Comparison of ENCODE assay signal across 7 mouse cellular contexts in the genomic region with DNA sequence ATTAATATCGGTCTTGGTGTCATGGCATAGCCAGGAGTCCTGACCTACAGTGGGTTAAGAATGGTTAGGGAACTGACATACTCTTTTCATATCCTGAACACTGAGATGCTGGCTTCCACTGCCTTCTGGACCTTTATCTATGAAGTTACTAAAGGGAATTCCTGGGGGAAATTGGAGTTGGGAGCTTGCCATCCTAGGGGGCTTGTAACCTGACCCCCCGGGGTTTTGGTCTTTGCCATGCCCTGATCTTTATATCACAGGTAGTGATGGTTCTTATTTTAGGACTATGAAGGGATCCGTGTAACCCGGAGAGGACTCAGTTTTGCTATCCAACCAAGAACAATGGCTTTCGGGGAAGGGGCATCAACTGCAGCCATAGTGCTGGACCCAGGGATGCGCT. TPM values are rescaled to one million over a fixed set of nuclear protein-coding genes. Genes with fewer than 3 reads are reported as not detected.
A peak's percentile ranks its signal among the peaks of the same experiment; 100 is the strongest.
DNase-seq lines count a peak whose midpoint lies in the region; ATAC-seq and TF ChIP-seq lines count a peak whose summit lies in the region.

No protein-coding gene starts in this region.

- no peak for TF ChIP-seq CTCF in lung, postnatal 0 days (IDR thresholded peaks at IDR 0.05)

- no peak for TF ChIP-seq EP300 in lung, postnatal 0 days (IDR thresholded peaks at IDR 0.05)

- H3K4me3 ChIP-seq in lung, postnatal 0 days (ENCODE audit: low read depth, low read length): peak overlapping the region; percentile 51; the same call in 1 of the 2 replicates
- H3K4me3 ChIP-seq in embryonic facial prominence, embryonic 15.5 days (replicated peaks): peak overlapping the region; percentile 70
- H3K4me3 ChIP-seq in limb, embryonic 12.5 days (replicated peaks): peak overlapping the region; percentile 52
- H3K4me3 ChIP-seq in stomach, embryonic 16.5 days (replicated peaks; ENCODE audit: low read length): peak overlapping the region; percentile 76

- H3K36me3 ChIP-seq in lung, postnatal 0 days (ENCODE audit: insufficient read depth, low read length): no peaks in the 10 kb centered on the region
- H3K36me3 ChIP-seq in embryonic facial prominence, embryonic 15.5 days: no peaks in the 10 kb centered on the region
- no peaks in the 10 kb centered on the region for H3K36me3 ChIP-seq in limb, embryonic 12.5 days
- H3K36me3 ChIP-seq in stomach, embryonic 16.5 days (ENCODE audit: control insufficient read depth, insufficient read depth, low read length): no peaks in the 10 kb centered on the region

- no peak for ATAC-seq in lung, postnatal 0 days
- ATAC-seq in embryonic facial prominence, embryonic 15.5 days (ENCODE audit: insufficient number of reproducible peaks, low FRiP score, low TSS enrichment, low read depth): no peak
- no peak for ATAC-seq in limb, embryonic 12.5 days (ENCODE audit: insufficient number of reproducible peaks, insufficient read depth, low FRiP score, low TSS enrichment, low read depth)
- ATAC-seq in stomach, embryonic 16.5 days (ENCODE audit: insufficient read depth, low FRiP score): no peak

- no peak overlapping the region for H3K27ac ChIP-seq in lung, postnatal 0 days (ENCODE audit: low read length)
- no peak overlapping the region; the same call in 1 of the 2 replicates for H3K27ac ChIP-seq in embryonic facial prominence, embryonic 15.5 days (replicated peaks)
- no peak overlapping the region for H3K27ac ChIP-seq in limb, embryonic 12.5 days
- no peak overlapping the region for H3K27ac ChIP-seq in stomach, embryonic 16.5 days (ENCODE audit: low read length)

- DNase-seq in lung, postnatal 0 days (ENCODE audit: low spot score): no peak
- DNase-seq in lung, postnatal 4 days: no peak
- no peak for DNase-seq in adrenal gland, postnatal 25 days
- DNase-seq in left cerebral cortex, adult 18-20 months (ENCODE audit: low spot score in 2 of 2): no peak

- peak overlapping the region; percentile 61 for H3K4me2 ChIP-seq in lung, postnatal 0 days (replicated peaks; ENCODE audit: low read depth, low read length)
- peak overlapping the region; percentile 66 for H3K4me2 ChIP-seq in embryonic facial prominence, embryonic 15.5 days (replicated peaks)
- peak overlapping the region; percentile 69 for H3K4me2 ChIP-seq in limb, embryonic 12.5 days
- H3K4me2 ChIP-seq in stomach, embryonic 16.5 days (ENCODE audit: low read depth, low read length): peak overlapping the region; percentile 63

- no peaks in the 10 kb centered on the region for H3K9me3 ChIP-seq in lung, postnatal 0 days (ENCODE audit: low read length)
- H3K9me3 ChIP-seq in embryonic facial prominence, embryonic 15.5 days (replicated peaks): no peaks in the 10 kb centered on the region
- no peaks in the 10 kb centered on the region for H3K9me3 ChIP-seq in limb, embryonic 12.5 days
- H3K9me3 ChIP-seq in stomach, embryonic 16.5 days (replicated peaks; ENCODE audit: control insufficient read depth, low read length): no peaks in the 10 kb centered on the region

- 88% methylated on average over 6 of the region's 6 CpGs for WGBS in lung, postnatal 0 days
- 87% methylated on average over 6 of the region's 6 CpGs for WGBS in embryonic facial prominence, embryonic 15.5 days
- 89% methylated on average over 6 of the region's 6 CpGs for WGBS in limb, embryonic 12.5 days
- WGBS in stomach, embryonic 16.5 days: 84% methylated on average over 6 of the region's 6 CpGs

- no peak overlapping the region for H3K9ac ChIP-seq in lung, postnatal 0 days (replicated peaks; ENCODE audit: low read depth)
- peak overlapping the region; percentile 44 for H3K9ac ChIP-seq in embryonic facial prominence, embryonic 15.5 days
- H3K9ac ChIP-seq in limb, embryonic 12.5 days (replicated peaks): 0 out of 2 replicates have a peak overlapping the region, but pooled peaks have one; percentile 49
- H3K9ac ChIP-seq in stomach, embryonic 16.5 days (ENCODE audit: low read length): peak overlapping the region; percentile 78

- no peaks in the 10 kb centered on the region for H3K27me3 ChIP-seq in lung, postnatal 0 days (replicated peaks; ENCODE audit: insufficient read depth, low read length)
- H3K27me3 ChIP-seq in embryonic facial prominence, embryonic 15.5 days: no peaks in the 10 kb centered on the region
- no peaks in the 10 kb centered on the region for H3K27me3 ChIP-seq in limb, embryonic 12.5 days
- H3K27me3 ChIP-seq in stomach, embryonic 16.5 days (ENCODE audit: control insufficient read depth, insufficient read depth, low read length): no peaks in the 10 kb centered on the region

- H3K4me1 ChIP-seq in lung, postnatal 0 days (ENCODE audit: insufficient read depth, low read depth, low read length): peaks cover 4% of the 10 kb centered on the region; the same call in 1 of the 2 replicates
- peaks cover 14% of the 10 kb centered on the region for H3K4me1 ChIP-seq in embryonic facial prominence, embryonic 15.5 days
- H3K4me1 ChIP-seq in limb, embryonic 12.5 days (replicated peaks): peaks cover 13% of the 10 kb centered on the region
- H3K4me1 ChIP-seq in stomach, embryonic 16.5 days (ENCODE audit: control insufficient read depth, insufficient read depth, low read length): peaks cover 12% of the 10 kb centered on the region; the same call in 1 of the 2 replicates

RNA-seq across cellular contexts. Expression of gene Wdr89, which starts 1.3 kb away (rescaled TPM):
- 3.5 and 4.0 TPM in 2 replicates for polyA plus RNA-seq in lung, postnatal 0 days (2015; fragmentation: Nextera tagmentation; extraction: Ambion mirVana)
- polyA plus RNA-seq in embryonic facial prominence, embryonic 15.5 days (2015; fragmentation: Nextera tagmentation; extraction: Ambion mirVana): 11.6 and 13.4 TPM in 2 replicates
- polyA plus RNA-seq in limb, embryonic 12.5 days (2016; fragmentation: Nextera tagmentation; extraction: Ambion mirVana): 13.7 and 14.0 TPM in 2 replicates
- 8.3 and 11.6 TPM in 2 replicates for polyA plus RNA-seq in stomach, embryonic 16.5 days (2015; fragmentation: Nextera tagmentation; extraction: Ambion mirVana)
- 4.1 and 5.0 TPM in 2 replicates for total RNA-seq in adrenal gland, postnatal 25 days (2021)
- 1 to 10 TPM; 3.0 TPM for total RNA-seq in left cerebral cortex, adult 18-20 months (2021)
